Mouse (Mus musculus) lung, adult 2 months (tissue): ENCODE data around the gene Wipf1.

Source experiments
- CTCF ChIP-seq: fragments of 200-500 bp; IDR thresholded peaks from 2 replicates; pipeline ENCODE4 v1.5.1; 2011; ENCODE audit warnings: mild to moderate bottlenecking, low read length, control low read depth; ENCODE audit not compliant: insufficient read depth
- POLR2A ChIP-seq: fragments of 200-500 bp; IDR thresholded peaks from 2 replicates; pipeline ENCODE4 v1.6.1; 2011; ENCODE audit warnings: low read depth, mild to moderate bottlenecking, control low read depth, low read length, borderline replicate concordance; ENCODE audit errors: extremely low read depth

DNA sequence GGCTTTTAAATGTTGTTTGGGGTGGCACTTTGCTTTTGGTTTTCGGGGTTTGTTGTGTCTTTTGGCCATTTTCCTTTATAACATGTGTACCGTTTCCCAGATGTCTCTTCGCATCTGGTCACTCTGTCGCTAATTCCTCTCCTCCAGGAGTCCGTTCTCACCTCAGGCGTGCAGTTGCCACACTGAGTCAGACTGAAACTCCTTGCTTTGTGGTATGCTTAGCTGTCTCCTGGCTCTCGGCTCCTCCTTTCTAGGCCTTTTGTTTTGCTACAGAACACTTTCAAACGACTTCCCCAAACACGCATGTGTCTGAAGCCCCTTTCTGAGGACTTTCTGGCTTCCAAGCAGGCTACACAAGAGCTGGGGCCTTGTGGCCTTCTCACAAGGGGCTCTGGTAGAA lies 125.1 kb downstream of the Wipf1 start:
- TF ChIP-seq POLR2A (no peak), CTCF (no peak)
